Mouse (Mus musculus) MEL (cell line): ENCODE data around the gene Npas3. TPM values are rescaled to one million over a fixed set of nuclear protein-coding genes. Genes with fewer than 3 reads are reported as not detected.

Experiments used
- DNase-seq: peaks from one replicate; pipeline ENCODE4 v3.0.0; 2011; ENCODE audit warnings: low read depth, low spot score
- H3K27ac ChIP-seq: 2 replicates; pipeline ENCODE4 v1.5.1; 2012; ENCODE audit warnings: low read depth, mild to moderate bottlenecking, control low read depth, low read length, moderate library complexity; ENCODE audit not compliant: control insufficient read depth
- H3K27me3 ChIP-seq, 2 experiments: fragments of 150-350 bp in 1 of 2; sonication (generic) in 1 of 2; 2 replicates each; pipeline ENCODE4 v1.6.1; 2012; ENCODE audit warnings: low read length in 2 of 2, mild to moderate bottlenecking in 2 of 2, improper control_type of control experiment in 1 of 2, moderate library complexity in 1 of 2; ENCODE audit not compliant: insufficient read depth in 2 of 2, control insufficient read depth in 1 of 2
- H3K36me3 ChIP-seq, 2 experiments: 2 replicates each; pipeline ENCODE4 v1.6.1; 2012 to 2014; ENCODE audit warnings: low read length in 2 of 2, improper control_type of control experiment in 1 of 2, inconsistent platforms in 1 of 2, mild to moderate bottlenecking in 1 of 2; ENCODE audit not compliant: insufficient read depth in 2 of 2, control insufficient read depth in 1 of 2
- H3K4me1 ChIP-seq, 2 experiments: fragments of 150-350 bp in 1 of 2; sonication (generic) in 1 of 2; 2 replicates each; pipeline ENCODE4 v1.6.1; 2012; ENCODE audit warnings: low read length in 2 of 2, improper control_type of control experiment in 1 of 2, mild to moderate bottlenecking in 1 of 2; ENCODE audit not compliant: insufficient read depth in 2 of 2, control insufficient read depth in 1 of 2
- H3K4me3 ChIP-seq, 2 experiments: fragments of 150-350 bp in 1 of 2; sonication (generic) in 1 of 2; 2 replicates each; pipeline ENCODE4 v1.5.1; 2012; ENCODE audit warnings: low read depth in 2 of 2, low read length in 2 of 2, mild to moderate bottlenecking in 2 of 2, moderate library complexity in 2 of 2, control low read depth in 1 of 2, improper control_type of control experiment in 1 of 2; ENCODE audit not compliant: control insufficient read depth in 1 of 2, insufficient read depth in 1 of 2
- H3K79me2 ChIP-seq: 2 replicates; pipeline ENCODE4 v1.6.1; 2012; ENCODE audit warnings: mild to moderate bottlenecking, low read length, moderate library complexity; ENCODE audit not compliant: control insufficient read depth, poor library complexity, insufficient read depth
- H3K9ac ChIP-seq: 2 replicates; pipeline ENCODE4 v1.6.1; 2012; ENCODE audit warnings: low read depth, mild to moderate bottlenecking, control low read depth, low read length, moderate library complexity; ENCODE audit not compliant: control insufficient read depth, poor library complexity, severe bottlenecking
- H3K9me3 ChIP-seq: fragments of 150-350 bp; sonication (generic); replicated peaks from 2 replicates; pipeline ENCODE4 v1.6.1; 2012; ENCODE audit warnings: mild to moderate bottlenecking, low read length, improper control_type of control experiment, moderate library complexity; ENCODE audit not compliant: insufficient read depth
- CHD1 ChIP-seq: IDR thresholded peaks from 2 replicates; pipeline ENCODE4 v1.6.1; 2012; ENCODE audit warnings: low read depth, mild to moderate bottlenecking, inconsistent platforms, low read length, improper control_type of control experiment
- CHD2 ChIP-seq: IDR thresholded peaks from 2 replicates; pipeline ENCODE4 v1.6.1; 2011; ENCODE audit warnings: low read length, improper control_type of control experiment
- ELF1 ChIP-seq: IDR thresholded peaks from 2 replicates; pipeline ENCODE4 v1.6.1; 2014; ENCODE audit warnings: low read depth, mild to moderate bottlenecking, inconsistent platforms, low read length, improper control_type of control experiment, moderate library complexity
- EP300 ChIP-seq, 2 experiments: IDR thresholded peaks; 2 replicates each; pipeline ENCODE4 v1.6.1; 2011; ENCODE audit warnings: improper control_type of control experiment in 2 of 2, low read length in 2 of 2, low read depth in 1 of 2, mild to moderate bottlenecking in 1 of 2
- GABPA ChIP-seq: IDR thresholded peaks from 2 replicates; pipeline ENCODE4 v1.6.1; 2012; ENCODE audit warnings: low read depth, mild to moderate bottlenecking, inconsistent platforms, low read length, improper control_type of control experiment, moderate library complexity
- HCFC1 ChIP-seq: IDR thresholded peaks from 2 replicates; pipeline ENCODE4 v1.6.1; 2012; ENCODE audit warnings: low read depth, mild to moderate bottlenecking, inconsistent platforms, low read length, improper control_type of control experiment, moderate library complexity
- MAFK ChIP-seq: IDR thresholded peaks from 2 replicates; pipeline ENCODE4 v1.6.1; 2011; ENCODE audit warnings: low read depth, mild to moderate bottlenecking, low read length, improper control_type of control experiment, borderline replicate concordance
- MAX ChIP-seq: IDR thresholded peaks from 2 replicates; pipeline ENCODE4 v1.6.1; 2011; ENCODE audit warnings: low read length, improper control_type of control experiment
- MAZ ChIP-seq: IDR thresholded peaks from 2 replicates; pipeline ENCODE4 v1.6.1; 2012; ENCODE audit warnings: low read depth, mild to moderate bottlenecking, inconsistent platforms, low read length, improper control_type of control experiment
- MEF2A ChIP-seq: IDR thresholded peaks from 2 replicates; pipeline ENCODE4 v1.6.1; 2014; ENCODE audit warnings: low read depth, mild to moderate bottlenecking, inconsistent platforms, low read length, improper control_type of control experiment; ENCODE audit not compliant: poor library complexity, insufficient replicate concordance, severe bottlenecking; ENCODE audit errors: extremely low read depth
- MXI1 ChIP-seq: IDR thresholded peaks from 2 replicates; pipeline ENCODE4 v1.6.1; 2011; ENCODE audit warnings: mild to moderate bottlenecking, low read depth, low read length, improper control_type of control experiment
- MYB ChIP-seq: IDR thresholded peaks from 2 replicates; pipeline ENCODE4 v1.6.1; 2011; ENCODE audit warnings: mild to moderate bottlenecking, low read depth, low read length, improper control_type of control experiment
- MYC ChIP-seq: IDR thresholded peaks from 2 replicates; pipeline ENCODE4 v1.6.1; 2011; ENCODE audit warnings: low read depth, mild to moderate bottlenecking, low read length, improper control_type of control experiment, moderate library complexity
- NELFE ChIP-seq: IDR thresholded peaks from 2 replicates; pipeline ENCODE4 v1.6.1; 2011; ENCODE audit warnings: low read depth, low read length, improper control_type of control experiment
- POLR2A ChIP-seq, 2 experiments: IDR thresholded peaks; 2 replicates each; pipeline ENCODE4 v1.6.1; 2011 to 2012; ENCODE audit warnings: low read length in 2 of 2, mild to moderate bottlenecking in 2 of 2, control low read depth in 1 of 2, improper control_type of control experiment in 1 of 2, low read depth in 1 of 2, moderate library complexity in 1 of 2; ENCODE audit not compliant: control insufficient read depth in 1 of 2, insufficient read depth in 1 of 2, poor library complexity in 1 of 2
- POLR2AphosphoS5 ChIP-seq: IDR thresholded peaks from 2 replicates; pipeline ENCODE4 v1.6.1; 2012; ENCODE audit warnings: low read depth, borderline replicate concordance, mild to moderate bottlenecking, inconsistent platforms, low read length, moderate library complexity, mixed read lengths
- RCOR1 ChIP-seq: IDR thresholded peaks from 2 replicates; pipeline ENCODE4 v1.6.1; 2012; ENCODE audit warnings: low read depth, mild to moderate bottlenecking, inconsistent platforms, low read length, improper control_type of control experiment
- SIN3A ChIP-seq: IDR thresholded peaks from 2 replicates; pipeline ENCODE4 v1.6.1; 2012; ENCODE audit warnings: low read length, improper control_type of control experiment, inconsistent platforms
- TAL1 ChIP-seq: IDR thresholded peaks from 2 replicates; pipeline ENCODE4 v1.6.1; 2012; ENCODE audit warnings: mild to moderate bottlenecking, inconsistent platforms, low read length, moderate library complexity, mixed read lengths
- UBTF ChIP-seq: IDR thresholded peaks from 2 replicates; pipeline ENCODE4 v1.6.1; 2012; ENCODE audit warnings: low read depth, mild to moderate bottlenecking, inconsistent platforms, low read length, improper control_type of control experiment, moderate library complexity, borderline replicate concordance; ENCODE audit not compliant: insufficient read depth
- USF2 ChIP-seq, 2 experiments: IDR thresholded peaks; 2 replicates each; pipeline ENCODE4 v1.6.1; 2011 to 2012; ENCODE audit warnings: improper control_type of control experiment in 2 of 2, low read length in 2 of 2, borderline replicate concordance in 1 of 2, inconsistent platforms in 1 of 2, low read depth in 1 of 2, mild to moderate bottlenecking in 1 of 2; ENCODE audit not compliant: insufficient read depth in 1 of 2
- ZC3H11A ChIP-seq: IDR thresholded peaks from 2 replicates; pipeline ENCODE4 v1.6.1; 2012; ENCODE audit warnings: low read depth, mild to moderate bottlenecking, inconsistent platforms, low read length, improper control_type of control experiment
- ZNF384 ChIP-seq: IDR thresholded peaks from 2 replicates; pipeline ENCODE4 v1.6.1; 2012; ENCODE audit warnings: low read depth, mild to moderate bottlenecking, inconsistent platforms, low read length, improper control_type of control experiment
- polyA plus RNA-seq, 2 experiments: library from polyadenylated mRNA; stranded (reverse) in 1 of 2; unstranded in 1 of 2; fragments of >175 nt in 1 of 2; fragments of >200 nt in 1 of 2; gene quantifications; 2 replicates each; pipeline versions ENCODE4 v1.2.1 to v1.2.4; 2012; ENCODE audit warnings: low replicate concordance in 2 of 2, low read depth in 1 of 2; ENCODE audit not compliant: insufficient read length in 2 of 2, insufficient read depth in 1 of 2, missing spikeins in 1 of 2
- total RNA-seq: library from RNA; depleted of rRNA; stranded (reverse); fragments of 300-350 nt; gene quantifications from 2 replicates; pipeline ENCODE4 v1.2.3, GENCODE M21; 2012

Gene Npas3
- total and polyA plus RNA-seq, 3 experiments: not detected

GRCm38 (mm10) chr12:53421701-53422100 is 173.2 kb downstream of the Npas3 start:
- TF ChIP-seq CHD2: no peak
- TF ChIP-seq MYC: no peak
- TF ChIP-seq POLR2A (IDR thresholded peaks at IDR 0.05; ENCODE audit: control insufficient read depth in 1 of 2, insufficient read depth in 1 of 2, low read depth in 1 of 2, low read length in 2 of 2, poor library complexity in 1 of 2): no peak
- no peak for TF ChIP-seq SIN3A
- TF ChIP-seq, all 39 proteins: peak for 0
- no peaks in the 10 kb centered on the region for H3K9me3 ChIP-seq
- DNase-seq: no peak
- no peak overlapping the region for H3K9ac ChIP-seq
- no peaks in the 10 kb centered on the region for H3K79me2 ChIP-seq
- H3K27me3 ChIP-seq: no peaks in the 10 kb centered on the region
- no peak overlapping the region for H3K27ac ChIP-seq
- H3K36me3 ChIP-seq: no peaks in the 10 kb centered on the region
- H3K4me3 ChIP-seq: no peak overlapping the region
- no peaks in the 10 kb centered on the region for H3K4me1 ChIP-seq

DNA sequence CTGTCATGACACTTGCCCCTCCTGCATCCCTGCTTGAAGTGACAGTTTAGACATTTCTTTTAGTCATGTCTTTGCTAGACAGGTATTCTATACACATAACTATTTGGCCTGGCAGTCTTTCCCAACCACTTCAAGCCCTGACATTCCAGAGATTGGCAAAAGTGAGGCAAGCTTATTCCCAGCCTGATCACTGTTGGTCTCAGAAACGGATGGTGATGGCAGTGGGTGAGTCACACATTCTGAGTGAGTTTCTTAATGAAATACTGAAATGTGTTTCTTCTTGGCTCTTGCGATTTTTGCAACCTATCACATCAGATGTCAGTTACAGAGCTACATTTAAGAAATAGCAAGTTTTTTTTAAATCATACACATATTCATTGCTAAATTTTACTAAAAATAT is 175.2 kb downstream of the Npas3 start:
- no peaks in the 10 kb centered on the region for H3K79me2 ChIP-seq
- TF ChIP-seq MEF2A: no peak
- no peaks in the 10 kb centered on the region for H3K27me3 ChIP-seq
- no peak overlapping the region for H3K9ac ChIP-seq
- H3K36me3 ChIP-seq: no peaks in the 10 kb centered on the region
- H3K4me1 ChIP-seq: no peaks in the 10 kb centered on the region
- no peak overlapping the region for H3K27ac ChIP-seq
- no peak overlapping the region for H3K4me3 ChIP-seq
- DNase-seq: no peak
- no peaks in the 10 kb centered on the region for H3K9me3 ChIP-seq

- Histone ChIP-seq H3K79me2 (no peaks in the 10 kb centered on the region), H3K9me3 (no peaks in the 10 kb centered on the region), H3K9ac (no peak overlapping the region), H3K4me3 (no peak overlapping the region), H3K27ac (no peak overlapping the region), H3K36me3 (no peaks in the 10 kb centered on the region), H3K4me1 (no peaks in the 10 kb centered on the region)
- no peak for DNase-seq
- TF ChIP-seq GABPA: no peak
- no peak for TF ChIP-seq MXI1
- TF ChIP-seq MYC: no peak
- TF ChIP-seq EP300 (IDR thresholded peaks at IDR 0.05; ENCODE audit: low read depth in 1 of 2, low read length in 2 of 2): no peak
- TF ChIP-seq TAL1: no peak
- no peak for TF ChIP-seq MYB
- TF ChIP-seq HCFC1: no peak
- no peak for TF ChIP-seq UBTF
- no peak for TF ChIP-seq ZC3H11A
- no peak for TF ChIP-seq MAFK
- no peak for TF ChIP-seq NELFE
- no peak for TF ChIP-seq POLR2AphosphoS5
- no peak for TF ChIP-seq MAZ
- TF ChIP-seq RCOR1: no peak
- TF ChIP-seq MAX: no peak
- no peak for TF ChIP-seq USF2 (IDR thresholded peaks at IDR 0.05; ENCODE audit: borderline replicate concordance in 1 of 2, insufficient read depth in 1 of 2, low read depth in 1 of 2, low read length in 2 of 2)
- no peak for TF ChIP-seq ZNF384
- TF ChIP-seq ELF1: no peak
- TF ChIP-seq CHD1: no peak
- TF ChIP-seq, all 39 proteins: peak for 0
- no peaks in the 10 kb centered on the region for H3K27me3 ChIP-seq
Observed at GRCm38 (mm10) chr12:53426006-53426405, 177.5 kb downstream of the Npas3 start.
